Comparison of ENCODE assay signal across 13 mouse cellular contexts in genomic region chr1:132261058-132261457, GRCm38 (mm10). TPM values are rescaled to one million over a fixed set of nuclear protein-coding genes. Genes with fewer than 3 reads are reported as not detected.
DNase-seq lines count a peak whose midpoint lies in the region; ATAC-seq and TF ChIP-seq lines count a peak whose summit lies in the region.
"Had no signal": no experiment of that assay in that cellular context is flagged by ENCODE, and none has a peak within 500 bp of the region (broad histone marks: within the 10 kb centered on the region; RNA-seq: fewer than 3 reads in every experiment).

No protein-coding gene starts in this region.

- no peak overlapping the region for H3K4me2 ChIP-seq in liver, embryonic 11.5 days

- no peak overlapping the region for H3K4me3 ChIP-seq in cerebellum, adult 2 months (replicated peaks; ENCODE audit: insufficient read depth, low read depth, low read length)
- no peak overlapping the region for H3K4me3 ChIP-seq in liver, adult 2 months (ENCODE audit: insufficient read depth, low read depth, low read length)
- H3K4me3 ChIP-seq in liver, embryonic 11.5 days (ENCODE audit: low read depth, low read length) = no peak overlapping the region

- no peaks in the 10 kb centered on the region for H3K27me3 ChIP-seq in cerebellum, adult 2 months (ENCODE audit: control insufficient read depth, insufficient read depth, low read length)
- H3K27me3 ChIP-seq in liver, adult 2 months (ENCODE audit: control insufficient read depth, insufficient read depth, low read length) = no peaks in the 10 kb centered on the region
- no peaks in the 10 kb centered on the region for H3K27me3 ChIP-seq in liver, embryonic 11.5 days (replicated peaks; ENCODE audit: control insufficient read depth, insufficient read depth, low read length)

- H3K79me2 ChIP-seq in liver, adult 2 months (ENCODE audit: control insufficient read depth, insufficient read depth, low read length) = no peaks in the 10 kb centered on the region

- H3K9me3 ChIP-seq in liver, embryonic 11.5 days (ENCODE audit: control insufficient read depth, low read length) = no peaks in the 10 kb centered on the region

- no peak for DNase-seq in cerebellum, adult 2 months
- DNase-seq in cerebellum, adult 9-11 months = no peak
- peak; percentile 8 for DNase-seq in liver, adult 2 months (ENCODE audit: extremely low read depth, low read depth, low spot score)
- no peak for DNase-seq in liver, embryonic 11.5 days (ENCODE audit: low spot score)
- peak; percentile 36 for DNase-seq in c-Kit-negative CD71-positive TER-119-positive erythroid progenitor cells, embryonic 14.5 days (ENCODE audit: low read depth, low spot score)
- peak; percentile 53 for DNase-seq in retina, embryonic 14.5 days (ENCODE audit: low spot score)
- DNase-seq in left cerebral cortex, adult 8-10 months (ENCODE audit: low spot score in 2 of 2) = no peak
- no peak for DNase-seq in urinary bladder, postnatal 4 days (ENCODE audit: low spot score in 2 of 2)
- DNase-seq: kidney, adult 18-20 months had no signal

- no peak for ATAC-seq in liver, embryonic 11.5 days (replicated peaks; ENCODE audit: low FRiP score)

- no peaks in the 10 kb centered on the region for H3K36me3 ChIP-seq in liver, adult 2 months (ENCODE audit: control insufficient read depth, insufficient read depth, low read length)
- H3K36me3 ChIP-seq in liver, embryonic 11.5 days (ENCODE audit: control insufficient read depth, insufficient read depth, low read length) = no peaks in the 10 kb centered on the region

- 59% methylated on average over 5 of the region's 5 CpGs for WGBS in cerebellum, adult 2 months
- WGBS in liver, adult 2 months = 76% methylated on average over 5 of the region's 5 CpGs
- WGBS in liver, embryonic 11.5 days = 52% methylated on average over 5 of the region's 5 CpGs

- no peak for TF ChIP-seq POLR2A in cerebellum, adult 2 months (IDR thresholded peaks at IDR 0.05; ENCODE audit: borderline replicate concordance, insufficient read depth, low read length)
- TF ChIP-seq POLR2A in liver, adult 2 months (IDR thresholded peaks at IDR 0.05; ENCODE audit: extremely low read depth, insufficient read depth, low read length) = no peak

- H3K9ac ChIP-seq in liver, adult 2 months (ENCODE audit: low read depth, low read length) = no peak overlapping the region
- H3K9ac ChIP-seq in liver, embryonic 11.5 days (ENCODE audit: low read depth, low read length) = no peak overlapping the region

- no peaks in the 10 kb centered on the region for H3K4me1 ChIP-seq in cerebellum, adult 2 months (ENCODE audit: control insufficient read depth, insufficient read depth, low read length)
- H3K4me1 ChIP-seq in liver, adult 2 months (ENCODE audit: control insufficient read depth, insufficient read depth, low read length) = no peaks in the 10 kb centered on the region
- peaks cover 10% of the 10 kb centered on the region for H3K4me1 ChIP-seq in liver, embryonic 11.5 days (replicated peaks; ENCODE audit: control insufficient read depth, insufficient read depth, low read length)

- TF ChIP-seq CTCF in cerebellum, adult 2 months (IDR thresholded peaks at IDR 0.05; ENCODE audit: borderline replicate concordance, insufficient read depth, low read depth, low read length) = peak; percentile 24; the same call in 1 of the 2 replicates
- TF ChIP-seq CTCF in liver, adult 2 months (IDR thresholded peaks at IDR 0.05; ENCODE audit: low read depth, low read length) = no peak

- H3K27ac ChIP-seq in cerebellum, adult 2 months (ENCODE audit: insufficient read depth, low read length) = no peak overlapping the region
- no peak overlapping the region for H3K27ac ChIP-seq in liver, adult 2 months (replicated peaks; ENCODE audit: insufficient read depth, low read depth, low read length)
- no peak overlapping the region for H3K27ac ChIP-seq in liver, embryonic 11.5 days (ENCODE audit: low read depth, low read length)

RNA-seq across cellular contexts. Expression of gene Gm10188, which starts 31.5 kb away (rescaled TPM):
- not detected in 2 replicates for polyA plus RNA-seq in cerebellum, adult 2 months (2012; rRNA removed)
- not detected in 2 replicates for total RNA-seq in liver, adult 2 months (2014; rRNA removed)
- not detected in 2 replicates for polyA plus RNA-seq in liver, adult 2 months (2012; rRNA removed)
- polyA plus RNA-seq in liver, embryonic 11.5 days (2014; fragmentation: Nextera tagmentation; extraction: Ambion mirVana) = not detected in 2 replicates
- not detected for total RNA-seq in left cerebral cortex, adult 8-10 months (2022)
- total RNA-seq: heart, adult 8-10 months; monocyte, adult 5-6 weeks had no signal
- polyA plus RNA-seq: C2C12; limb, embryonic 14.5 days had no signal

RNA-seq across cellular contexts. Expression of gene Klhdc8a, which starts 37.4 kb away (rescaled TPM):
- polyA plus RNA-seq in cerebellum, adult 2 months (2012; rRNA removed) = 25.1 and 29.6 TPM in 2 replicates
- total RNA-seq in liver, adult 2 months (2014; rRNA removed) = 0.18 and 0.81 TPM in 2 replicates
- 1.2 and 1.4 TPM in 2 replicates for polyA plus RNA-seq in liver, adult 2 months (2012; rRNA removed)
- polyA plus RNA-seq in liver, embryonic 11.5 days (2014; fragmentation: Nextera tagmentation; extraction: Ambion mirVana) = 0.05 TPM in 1 of 2 replicates, not detected in the other
- 10 to 100 TPM; 12.3 to 15.1 (median 13.6) TPM for total RNA-seq in left cerebral cortex, adult 8-10 months (2022)
- total RNA-seq: monocyte, adult 5-6 weeks had no signal

RNA-seq across cellular contexts. Expression of gene Nuak2, which starts 54.9 kb away (rescaled TPM):
- polyA plus RNA-seq in cerebellum, adult 2 months (2012; rRNA removed) = 2.9 and 3.3 TPM in 2 replicates
- 3.8 and 4.8 TPM in 2 replicates for total RNA-seq in liver, adult 2 months (2014; rRNA removed)
- polyA plus RNA-seq in liver, adult 2 months (2012; rRNA removed) = 6.4 and 8.0 TPM in 2 replicates
- polyA plus RNA-seq in liver, embryonic 11.5 days (2014; fragmentation: Nextera tagmentation; extraction: Ambion mirVana) = 1.2 and 2.0 TPM in 2 replicates
- 1 to 10 TPM in 3 of 4 experiments, under 1 TPM in 1; 0.81 to 1.7 (median 1.3) TPM for total RNA-seq in left cerebral cortex, adult 8-10 months (2022)

Comparison
In these comparisons a context has a peak if more than half of its experiments do, and no peak if none do; other contexts are left out.
1. DNase-seq: peak in liver, adult 2 months (single experiment), c-Kit-negative CD71-positive TER-119-positive erythroid progenitor cells, embryonic 14.5 days (single experiment) and retina, embryonic 14.5 days (single experiment); none in cerebellum, adult 2 months (0 of 2), cerebellum, adult 9-11 months (single experiment), liver, embryonic 11.5 days (single experiment), left cerebral cortex, adult 8-10 months (0 of 2) and urinary bladder, postnatal 4 days (0 of 2).
2. RNA of gene Klhdc8a, which starts 37.4 kb away (polyA plus RNA-seq): 25.1 to 29.6 TPM in cerebellum, adult 2 months; 1.2 to 1.4 TPM in liver, adult 2 months and 0.05 TPM in liver, embryonic 11.5 days; every median in the first group is over 10 times any median in the second.